Mouse (Mus musculus) limb, embryonic 13.5 days (tissue): ENCODE results near the gene Pvalb. TPM values are rescaled to one million over a fixed set of nuclear protein-coding genes. Genes with fewer than 3 reads are reported as not detected.
A peak's percentile ranks its signal among the peaks of the same experiment; 100 is the strongest.

Experiments
- ATAC-seq: fragments of 200-750 bp; cut with Nextera tagmentation; 2 replicates; pipeline ENCODE4 v1.8.0; 2017; ENCODE audit warnings: low read depth, moderate number of reproducible peaks, moderate TSS enrichment; ENCODE audit not compliant: low FRiP score
- H3K27ac ChIP-seq: fragments of 300-500 bp; sonication (generic); 2 replicates; pipeline ENCODE4 v1.5.1; 2015; ENCODE audit warnings: inconsistent platforms, mild to moderate bottlenecking, moderate library complexity
- H3K27me3 ChIP-seq: fragments of 300-500 bp; sonication (generic); 2 replicates; pipeline ENCODE4 v1.6.1; 2015; ENCODE audit warnings: mild to moderate bottlenecking, inconsistent platforms
- H3K36me3 ChIP-seq: fragments of 300-500 bp; sonication (generic); 2 replicates; pipeline ENCODE4 v1.6.1; 2015; ENCODE audit warnings: inconsistent platforms, mild to moderate bottlenecking, moderate library complexity
- H3K4me1 ChIP-seq: fragments of 300-500 bp; sonication (generic); 2 replicates; pipeline ENCODE4 v1.6.1; 2015; ENCODE audit warnings: inconsistent platforms
- H3K4me2 ChIP-seq: fragments of 300-500 bp; sonication (generic); replicated peaks from 2 replicates; pipeline ENCODE4 v1.6.1; 2015; ENCODE audit warnings: inconsistent platforms, mild to moderate bottlenecking, moderate library complexity
- H3K4me3 ChIP-seq: fragments of 300-500 bp; sonication (generic); 2 replicates; pipeline ENCODE4 v1.5.1; 2015; ENCODE audit warnings: moderate library complexity, mild to moderate bottlenecking, inconsistent platforms
- H3K9ac ChIP-seq: fragments of 300-500 bp; sonication (generic); 2 replicates; pipeline ENCODE4 v1.6.1; 2015; ENCODE audit warnings: mild to moderate bottlenecking, inconsistent platforms
- H3K9me3 ChIP-seq: fragments of 300-500 bp; sonication (generic); 2 replicates; pipeline ENCODE4 v1.6.1; 2016; ENCODE audit warnings: inconsistent platforms
- WGBS: fragments of 180-500 bp; shearing (Covaris S2); methylation state at CpG from one replicate; pipeline ENCODE4 v1.1.7; 2015; 5-methylcytosine and 5-hydroxymethylcytosine counted together
- polyA plus RNA-seq: library from polyadenylated mRNA; unstranded; fragments of >200 nt; fragmentation: Nextera tagmentation; extraction: Ambion mirVana; gene quantifications from 2 replicates; pipeline ENCODE4 v1.2.1, GENCODE M21; 2015

Gene Pvalb
- polyA plus RNA-seq, 1 experiment from 2014 or later = 0.15 TPM

DNA sequence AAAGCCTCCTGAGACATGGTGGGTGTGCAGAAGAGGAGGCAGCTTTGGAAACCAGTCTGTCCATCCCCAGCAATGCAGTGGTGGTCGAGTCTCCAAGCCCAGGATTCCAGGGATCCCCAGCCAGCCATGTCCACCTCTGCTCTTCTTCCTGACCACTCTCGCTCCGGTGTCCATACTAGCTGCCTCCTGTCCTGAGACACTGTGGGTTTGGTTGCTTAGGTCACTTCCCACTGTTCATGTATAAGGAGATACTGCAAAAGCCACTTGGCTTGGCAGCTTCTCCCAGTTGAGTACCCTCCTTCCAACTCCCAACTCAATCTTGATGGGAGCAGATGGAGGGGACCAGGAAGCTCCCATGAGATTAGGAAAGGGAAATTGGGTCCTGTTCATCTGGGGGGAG is 17.7 kb downstream of the Pvalb start:
- no peak overlapping the region for H3K4me2 ChIP-seq
- 82% methylated on average over 3 of the region's 3 CpGs for WGBS
- peaks cover 11% of the 10 kb centered on the region; the same call in 1 of the 2 replicates for H3K27me3 ChIP-seq
- no peaks in the 10 kb centered on the region for H3K4me1 ChIP-seq
- no peak overlapping the region for H3K27ac ChIP-seq
- ATAC-seq = no peak
- H3K4me3 ChIP-seq = no peak overlapping the region
- no peak overlapping the region for H3K9ac ChIP-seq
- H3K9me3 ChIP-seq = no peaks in the 10 kb centered on the region
- H3K36me3 ChIP-seq = no peaks in the 10 kb centered on the region

DNA sequence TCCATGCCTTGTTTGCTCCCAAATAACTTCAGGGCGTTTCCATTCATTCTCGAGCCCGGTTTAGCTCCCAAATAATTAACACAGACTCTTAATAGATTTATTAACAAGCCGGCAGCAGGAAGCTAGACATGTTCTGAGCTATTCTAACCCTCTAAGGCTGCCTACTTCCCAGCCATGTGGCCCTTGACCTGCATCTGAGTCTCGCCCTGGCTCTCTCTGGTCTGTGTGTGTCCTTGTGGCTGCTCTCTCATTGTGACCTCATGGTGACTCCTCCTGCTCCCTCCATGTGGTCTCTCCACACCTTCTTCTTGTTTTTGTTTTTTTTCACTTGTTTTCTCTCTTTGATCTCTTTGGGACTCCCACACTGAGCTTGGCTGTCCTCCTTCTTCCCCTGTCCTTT is 19.3 kb downstream of the Pvalb start:
- H3K4me2 ChIP-seq = no peak overlapping the region
- no peak overlapping the region for H3K27ac ChIP-seq
- H3K9me3 ChIP-seq = no peaks in the 10 kb centered on the region
- no peak overlapping the region for H3K4me3 ChIP-seq
- no peak overlapping the region for H3K9ac ChIP-seq
- H3K4me1 ChIP-seq = 0 out of 2 replicates have a peak, but pooled peaks cover 3% of the 10 kb centered on the region
- H3K36me3 ChIP-seq = no peaks in the 10 kb centered on the region
- no peak for ATAC-seq
- peaks cover 26% of the 10 kb centered on the region; the same call in 1 of the 2 replicates for H3K27me3 ChIP-seq
- WGBS = 51% methylated on average over 5 of the region's 5 CpGs

DNA sequence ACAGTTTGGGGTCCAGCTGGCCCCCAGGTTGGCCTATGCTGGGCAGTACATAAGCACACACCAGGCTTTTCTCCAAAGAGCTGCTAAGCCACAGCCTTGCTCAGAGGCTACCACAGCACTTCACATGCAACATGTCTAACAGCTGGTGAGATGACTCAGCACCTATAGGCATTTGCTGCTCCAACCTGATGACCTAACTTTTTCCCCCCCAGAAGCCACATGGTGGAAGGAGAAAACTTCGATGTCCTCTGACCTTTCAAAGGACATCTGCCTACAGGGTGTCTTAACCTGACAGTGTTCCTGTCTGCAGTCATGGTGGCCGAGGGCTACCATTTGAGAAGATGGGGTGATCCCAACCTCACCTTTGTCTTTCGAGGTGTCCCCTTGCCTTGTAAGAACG is 20.6 kb downstream of the Pvalb start:
- WGBS = 85% methylated on average over 4 of the region's 4 CpGs

DNA sequence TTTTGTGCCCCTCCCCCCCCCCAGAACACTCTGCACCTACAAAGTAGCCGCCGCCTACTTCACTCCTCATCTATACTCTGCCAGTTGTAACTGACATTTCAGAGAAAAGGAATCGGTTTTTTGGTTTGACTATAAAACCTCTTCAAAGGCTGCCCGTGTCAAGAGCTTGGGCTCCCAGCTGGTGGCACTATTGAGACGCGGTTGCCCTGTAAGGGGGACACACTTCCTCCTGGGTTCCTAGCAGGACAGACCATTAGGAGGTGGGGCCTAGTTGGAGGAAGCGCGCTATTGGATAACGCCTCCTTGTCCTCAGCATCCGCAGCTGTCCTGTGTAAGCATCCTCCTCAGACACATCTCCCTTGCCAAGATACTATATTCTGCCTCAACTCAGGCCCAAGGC is 21.3 kb downstream of the Pvalb start:
- H3K36me3 ChIP-seq = no peaks in the 10 kb centered on the region
- H3K4me2 ChIP-seq = peak overlapping the region; percentile 23
- no peak overlapping the region for H3K27ac ChIP-seq
- peak; percentile 60; the same call in 1 of the 2 replicates for ATAC-seq
- WGBS = 3% methylated on average over 10 of the region's 10 CpGs
- H3K4me1 ChIP-seq = 0 out of 2 replicates have a peak, but pooled peaks cover 5% of the 10 kb centered on the region
- H3K9ac ChIP-seq = no peak overlapping the region
- H3K27me3 ChIP-seq = peaks cover 29% of the 10 kb centered on the region; the same call in 1 of the 2 replicates
- H3K4me3 ChIP-seq = no peak overlapping the region
- no peaks in the 10 kb centered on the region for H3K9me3 ChIP-seq

More for the DNA sequence above, 20.6 kb downstream of the Pvalb start:
- Histone ChIP-seq H3K36me3 (no peaks in the 10 kb centered on the region), H3K4me3 (no peak overlapping the region), H3K9me3 (no peaks in the 10 kb centered on the region), H3K4me1 (0 out of 2 replicates have a peak, but pooled peaks cover 5% of the 10 kb centered on the region), H3K4me2 (no peak overlapping the region), H3K27ac (no peak overlapping the region), H3K9ac (no peak overlapping the region), H3K27me3 (peaks cover 29% of the 10 kb centered on the region; the same call in 1 of the 2 replicates)
- ATAC-seq = no peak

DNA sequence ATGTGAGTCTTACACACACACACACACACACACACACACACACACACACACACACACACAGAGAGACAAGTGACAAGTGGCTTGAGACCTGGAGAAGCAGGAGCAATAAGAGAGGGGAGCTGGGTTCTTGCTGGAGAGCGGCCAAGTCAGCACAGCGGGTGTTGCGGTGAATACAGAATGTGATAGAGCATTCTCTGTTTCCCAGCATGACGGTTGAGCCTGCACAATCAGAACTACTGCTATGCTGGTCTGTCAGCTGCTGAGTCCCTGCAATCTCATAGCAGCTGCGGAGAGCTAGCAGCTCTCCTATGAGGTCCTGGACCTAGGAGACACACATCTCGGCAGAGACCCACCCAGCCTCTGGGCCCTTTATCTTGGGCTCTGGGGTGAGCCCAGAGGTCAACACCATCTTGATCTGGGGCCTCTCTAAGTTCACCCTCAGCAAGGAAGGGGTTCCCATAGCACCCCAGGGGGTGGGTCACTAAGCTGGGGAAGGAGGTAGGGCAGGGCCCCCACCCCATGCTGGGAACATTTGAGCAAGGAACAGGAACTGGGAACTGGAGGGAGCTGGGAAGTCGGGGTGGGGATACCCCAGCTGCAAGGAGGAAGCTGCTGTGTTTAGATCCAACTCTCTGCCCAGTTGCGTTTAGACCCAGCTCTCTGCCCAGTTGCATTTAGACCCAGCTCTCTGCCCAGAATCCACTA is 24.3 kb downstream of the Pvalb start:
- no peak overlapping the region for H3K9ac ChIP-seq
- H3K4me3 ChIP-seq = no peak overlapping the region
- peak; percentile 30; the same call in 1 of the 2 replicates for ATAC-seq
- H3K9me3 ChIP-seq = no peaks in the 10 kb centered on the region
- H3K4me1 ChIP-seq = peaks cover 8% of the 10 kb centered on the region
- no peak overlapping the region for H3K4me2 ChIP-seq
- H3K27me3 ChIP-seq = peaks cover 29% of the 10 kb centered on the region; the same call in 1 of the 2 replicates
- H3K36me3 ChIP-seq = no peaks in the 10 kb centered on the region
- no peak overlapping the region for H3K27ac ChIP-seq
- 43% methylated on average over 8 of the region's 8 CpGs for WGBS

DNA sequence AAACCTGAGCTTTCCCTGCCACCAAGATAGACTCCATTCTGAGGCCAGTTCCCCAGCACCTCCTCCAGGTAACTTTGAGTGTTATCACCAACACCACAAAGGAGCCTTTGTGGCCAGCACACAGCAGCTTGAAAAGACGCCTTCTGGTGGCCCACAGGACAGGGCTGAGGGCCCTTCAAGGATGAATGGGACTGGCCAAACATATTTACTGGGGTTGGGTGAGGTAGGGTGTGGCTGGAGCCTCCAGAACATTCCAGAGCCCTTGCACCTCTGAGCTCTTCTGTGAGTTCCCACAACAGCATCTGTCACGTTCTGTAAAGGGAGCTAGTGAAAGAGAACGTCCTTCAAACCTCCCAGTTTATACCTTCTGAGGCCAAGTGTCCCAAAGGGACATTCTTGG is 26.4 kb downstream of the Pvalb start:
- no peak for ATAC-seq
- H3K36me3 ChIP-seq = no peaks in the 10 kb centered on the region
- H3K9ac ChIP-seq = no peak overlapping the region
- H3K4me3 ChIP-seq = no peak overlapping the region
- H3K4me2 ChIP-seq = no peak overlapping the region
- H3K27me3 ChIP-seq = peaks cover 29% of the 10 kb centered on the region; the same call in 1 of the 2 replicates
- WGBS = 60% methylated on average over 3 of the region's 3 CpGs
- no peaks in the 10 kb centered on the region for H3K9me3 ChIP-seq
- peaks cover 10% of the 10 kb centered on the region for H3K4me1 ChIP-seq
- no peak overlapping the region for H3K27ac ChIP-seq

DNA sequence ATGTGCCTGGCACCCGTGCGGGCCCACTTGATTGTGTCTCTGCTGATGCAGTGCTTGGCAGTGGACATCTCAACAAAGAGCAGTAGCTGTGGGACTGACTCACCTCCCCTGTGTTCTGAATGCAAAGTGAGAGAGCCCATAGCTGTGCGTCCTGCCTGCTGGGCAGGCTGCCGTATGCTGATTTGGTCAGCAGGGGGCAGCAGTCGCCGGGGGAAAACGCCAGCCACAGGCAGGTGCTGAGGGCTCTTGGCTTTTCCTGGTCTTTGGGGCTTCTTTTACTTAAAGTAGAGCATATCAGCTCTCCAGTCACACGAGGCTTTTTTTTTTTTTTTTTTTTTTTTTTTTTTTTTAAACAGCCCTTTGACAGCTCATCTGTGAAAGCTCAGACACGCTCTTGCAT is 27.8 kb downstream of the Pvalb start:
- Histone ChIP-seq H3K27ac (no peak overlapping the region), H3K9me3 (no peaks in the 10 kb centered on the region), H3K4me2 (no peak overlapping the region), H3K4me3 (no peak overlapping the region), H3K4me1 (peaks cover 13% of the 10 kb centered on the region), H3K36me3 (no peaks in the 10 kb centered on the region), H3K27me3 (peaks cover 17% of the 10 kb centered on the region; the same call in 1 of the 2 replicates), H3K9ac (no peak overlapping the region)
- ATAC-seq = no peak
- 6% methylated on average over 9 of the region's 9 CpGs for WGBS

DNA sequence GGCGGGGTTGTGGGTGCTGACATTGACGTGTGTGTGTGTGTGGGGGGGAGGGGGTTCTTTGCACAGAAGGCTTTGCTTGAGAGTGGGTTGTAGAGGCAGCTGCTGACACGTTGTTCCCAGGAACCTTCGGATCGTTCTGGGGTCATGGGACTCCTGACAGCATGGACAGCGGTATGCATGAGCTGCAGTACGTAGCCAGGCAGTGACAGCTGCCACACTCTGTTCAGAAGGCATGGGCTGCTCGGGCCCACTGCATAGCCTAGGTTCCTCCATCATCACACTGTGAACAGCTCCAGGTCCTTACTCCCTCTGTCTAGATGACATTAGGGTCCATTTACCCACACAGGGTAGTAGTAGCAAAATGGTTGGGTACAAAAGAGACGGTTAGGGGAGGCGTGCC is 28.9 kb downstream of the Pvalb start:
- H3K9ac ChIP-seq = no peak overlapping the region
- 68% methylated on average over 10 of the region's 10 CpGs for WGBS
- H3K4me1 ChIP-seq = peaks cover 23% of the 10 kb centered on the region

DNA sequence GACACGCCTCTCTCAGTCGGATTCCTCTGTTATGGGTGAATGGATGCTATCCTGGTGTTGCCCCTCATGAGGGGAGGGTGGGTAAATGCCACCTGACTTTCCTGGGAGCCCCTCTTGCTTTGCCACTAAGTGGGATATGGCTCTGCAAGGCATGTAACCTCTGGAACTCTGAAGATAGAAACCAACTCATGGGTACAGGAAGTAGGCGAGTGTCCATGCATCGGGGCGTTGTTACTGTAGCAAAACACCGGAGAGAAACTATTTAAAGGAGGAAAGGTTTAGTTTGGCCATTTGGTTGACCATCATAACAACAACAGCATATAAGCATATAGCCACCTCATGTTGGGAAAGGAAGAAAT is 31.3 kb downstream of the Pvalb start:
- no peaks in the 10 kb centered on the region for H3K36me3 ChIP-seq
- WGBS = 76% methylated on average over 6 of the region's 6 CpGs
- peak overlapping the region; percentile 61 for H3K9ac ChIP-seq
- peak overlapping the region; percentile 45 for H3K4me3 ChIP-seq
- peaks cover 18% of the 10 kb centered on the region for H3K4me1 ChIP-seq
- H3K27ac ChIP-seq = peak overlapping the region; percentile 49; the same call in 1 of the 2 replicates
- H3K27me3 ChIP-seq = no peaks in the 10 kb centered on the region
- ATAC-seq = no peak
- H3K9me3 ChIP-seq = no peaks in the 10 kb centered on the region
- peak overlapping the region; percentile 63 for H3K4me2 ChIP-seq

More for the DNA sequence above, 28.9 kb downstream of the Pvalb start:
- Histone ChIP-seq H3K27ac (no peak overlapping the region), H3K4me2 (no peak overlapping the region), H3K9me3 (no peaks in the 10 kb centered on the region), H3K27me3 (peaks cover 7% of the 10 kb centered on the region; the same call in 1 of the 2 replicates), H3K4me3 (no peak overlapping the region), H3K36me3 (no peaks in the 10 kb centered on the region)
- ATAC-seq = no peak

DNA sequence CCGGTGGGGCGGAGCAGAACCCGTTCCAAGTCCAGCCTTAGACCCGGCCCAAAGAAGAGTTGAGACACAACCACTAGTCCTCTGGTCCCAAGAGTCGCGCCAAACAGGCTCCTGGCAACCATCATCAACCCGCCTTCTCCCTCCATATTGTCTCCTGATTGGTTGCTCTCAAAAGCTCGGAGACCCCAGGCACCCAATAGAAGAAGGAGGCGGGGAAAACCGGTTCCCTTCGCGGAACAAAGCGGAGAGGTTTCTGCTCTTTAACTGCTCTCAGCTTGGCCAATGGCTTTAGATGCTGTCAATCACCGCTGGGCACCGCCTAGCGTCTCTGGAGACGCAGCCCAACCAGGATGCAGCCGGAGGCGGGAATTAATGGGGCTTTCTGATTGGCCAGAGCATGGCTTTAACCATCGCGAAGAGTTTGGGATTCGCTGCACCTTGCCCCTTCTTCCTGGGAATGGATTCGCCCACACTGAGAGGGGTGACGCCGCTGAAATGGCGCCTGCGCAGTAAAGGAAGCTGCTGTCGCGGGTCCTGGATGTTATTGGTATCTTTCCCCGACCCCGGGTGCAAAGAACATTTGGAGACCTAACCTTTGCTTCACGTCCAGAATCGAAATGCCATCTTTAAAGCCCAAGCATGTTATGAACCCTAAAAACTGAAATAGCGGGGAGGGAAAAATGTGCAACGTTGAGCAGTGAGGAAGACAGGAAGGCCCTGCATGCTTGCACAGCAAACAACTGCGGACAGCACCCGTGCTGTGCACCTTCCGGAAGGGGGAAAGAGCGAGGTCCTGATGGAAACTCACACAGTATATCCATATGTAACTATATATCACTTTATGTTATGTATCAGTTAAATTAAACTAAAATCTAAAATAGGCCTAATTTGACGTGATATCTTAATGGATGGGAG is 32.0 kb downstream of the Pvalb start, which contains the start of gene Ift27:
TSS of gene Ift27 (minus strand) at position 136 of the 915 bp plus-strand sequence.
- Histone ChIP-seq H3K36me3 (no peaks in the 10 kb centered on the region), H3K27ac (peak within 1 kb of the TSS; percentile 49), H3K4me1 (peaks cover 18% of the 10 kb centered on the region), H3K4me3 (peak within 1 kb of the TSS; percentile 66), H3K9ac (peak within 1 kb of the TSS; percentile 80), H3K27me3 (no peaks in the 10 kb centered on the region), H3K4me2 (peak within 1 kb of the TSS; percentile 78), H3K9me3 (no peaks in the 10 kb centered on the region)
- 1% methylated on average over 40 of the region's 40 CpGs for WGBS
- ATAC-seq = peak; percentile 97

DNA sequence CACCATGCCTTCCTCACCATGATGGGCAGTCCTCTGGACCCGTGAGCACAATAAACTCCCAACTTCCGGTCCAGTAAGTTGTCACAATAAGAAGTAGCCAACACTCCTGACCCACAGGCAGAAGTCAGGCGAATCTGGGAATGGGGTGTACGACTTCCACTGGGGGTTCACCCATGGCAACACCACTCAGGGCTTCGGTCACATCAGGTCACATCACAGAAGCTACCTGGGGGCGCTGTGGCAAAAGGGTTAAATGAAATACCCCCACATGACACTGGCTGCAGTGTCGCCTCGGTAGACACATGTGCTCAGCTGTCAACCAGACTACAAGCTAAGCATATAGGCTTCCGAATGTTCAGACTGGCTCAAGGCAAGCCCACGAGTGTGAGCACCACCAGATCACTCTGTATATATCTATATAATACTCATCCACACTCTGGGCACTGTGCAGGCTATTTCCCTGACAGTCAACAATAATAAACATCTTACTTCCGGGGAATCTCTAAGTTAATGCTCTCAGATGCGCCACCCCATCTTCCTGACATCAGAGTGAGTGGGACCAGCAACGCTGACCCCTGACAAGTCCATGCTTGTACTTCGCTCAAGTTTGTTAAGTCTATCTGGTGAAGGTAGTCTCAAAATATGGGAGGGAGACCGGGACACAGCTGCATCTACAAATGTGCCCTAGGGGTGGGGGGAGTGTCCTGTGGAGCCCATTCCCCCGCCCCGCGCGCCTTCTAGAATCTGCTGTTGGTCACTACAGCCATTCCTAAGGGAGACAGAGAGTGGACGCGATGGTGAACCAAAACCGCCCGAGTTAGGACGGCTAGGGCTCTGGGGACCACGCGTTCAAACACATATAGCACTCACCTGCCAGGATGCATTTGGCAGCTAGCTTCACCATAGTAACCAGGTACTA is 33.0 kb downstream of the Pvalb start:
- Histone ChIP-seq H3K4me3 (peak overlapping the region; percentile 66), H3K9ac (peak overlapping the region; percentile 80), H3K9me3 (no peaks in the 10 kb centered on the region), H3K36me3 (no peaks in the 10 kb centered on the region), H3K27ac (no peak overlapping the region), H3K4me1 (peaks cover 17% of the 10 kb centered on the region), H3K4me2 (peak overlapping the region; percentile 78), H3K27me3 (no peaks in the 10 kb centered on the region)
- no peak for ATAC-seq
- WGBS = 29% methylated on average over 26 of the region's 26 CpGs
